Mouse (Mus musculus) granulocyte monocyte progenitor cell, adult 5-6 weeks (primary cell): ENCODE results near the gene Vmn1r29. TPM values are rescaled to one million over a fixed set of nuclear protein-coding genes. Genes with fewer than 3 reads are reported as not detected.
"Not testable (repeated sequence)": the region's sequence is repeated elsewhere in the genome, so short reads cannot be mapped to it uniquely, and the experiment has no call there.

Source experiments
- ATAC-seq: replicated peaks from 2 replicates; pipeline ENCODE4 v1.8.0; 2016; ENCODE audit warnings: mild to moderate bottlenecking, moderate TSS enrichment, inconsistent platforms; ENCODE audit not compliant: poor library complexity, severe bottlenecking
- total RNA-seq, 2 experiments: library from RNA; stranded (forward) in 1 of 2; stranded (reverse) in 1 of 2; fragments of 200-712, 200-1000 nt in 1 of 2; fragments of >200 nt in 1 of 2; fragmentation: Nextera tagmentation in 1 of 2; gene quantifications; 2 replicates each; pipeline ENCODE4 v1.2.3; 2014 to 2017

Gene Vmn1r29
- total RNA-seq (2014; fragmentation: Nextera tagmentation) (not detected in 2 replicates), total RNA-seq (2017) (not detected in 2 replicates)

DNA sequence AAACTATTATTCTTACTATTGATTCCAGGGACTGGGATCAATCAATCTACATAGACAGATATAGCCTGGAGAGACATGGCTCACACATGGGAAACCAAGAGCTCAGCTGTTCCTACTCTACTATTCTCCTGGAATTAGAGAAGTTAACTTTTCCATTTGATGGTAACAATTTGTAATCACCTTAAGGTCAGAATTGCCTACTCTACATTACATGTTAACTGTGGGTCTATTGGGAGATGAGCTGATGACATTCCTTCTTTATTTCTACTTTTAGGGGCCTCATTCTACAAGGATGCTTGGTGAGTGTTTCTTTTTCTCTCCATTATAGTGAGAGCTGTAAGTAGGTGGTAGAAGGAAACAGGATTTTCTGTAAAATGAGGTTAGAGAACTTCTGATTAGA, at the start of gene Vmn1r29:
TSS of gene Vmn1r29 (plus strand) at position 301 of the 400 bp plus-strand sequence.
- ATAC-seq, result no peak

GRCm38 (mm10) chr6:58261737-58262136, 39.6 kb upstream of the Vmn1r29 start, which contains the start of gene Vmn1r28:
TSS of gene Vmn1r28 (plus strand) at chr6:58262037.
- ATAC-seq, result no peak

DNA sequence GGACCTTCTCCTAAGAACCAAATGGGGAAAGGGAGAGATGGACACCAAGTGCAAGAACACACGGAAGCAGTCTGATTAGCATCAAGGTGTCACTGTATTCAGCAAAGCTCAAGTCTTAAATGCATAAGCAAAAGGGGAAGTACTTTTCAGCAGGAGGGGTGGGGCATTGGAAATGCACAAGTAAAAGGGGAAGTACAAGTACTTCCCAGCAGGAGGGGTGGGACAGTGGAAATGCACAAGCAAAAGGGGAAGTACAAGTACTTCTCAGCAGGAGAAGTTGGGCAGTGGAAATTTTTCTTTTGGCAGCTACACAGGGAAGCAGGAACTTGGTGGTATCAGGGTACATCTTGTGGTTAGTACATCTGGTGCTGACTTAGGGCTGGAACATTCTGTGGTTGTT, 21.7 kb upstream of the Vmn1r29 start:
- not testable (repeated sequence) for ATAC-seq

DNA sequence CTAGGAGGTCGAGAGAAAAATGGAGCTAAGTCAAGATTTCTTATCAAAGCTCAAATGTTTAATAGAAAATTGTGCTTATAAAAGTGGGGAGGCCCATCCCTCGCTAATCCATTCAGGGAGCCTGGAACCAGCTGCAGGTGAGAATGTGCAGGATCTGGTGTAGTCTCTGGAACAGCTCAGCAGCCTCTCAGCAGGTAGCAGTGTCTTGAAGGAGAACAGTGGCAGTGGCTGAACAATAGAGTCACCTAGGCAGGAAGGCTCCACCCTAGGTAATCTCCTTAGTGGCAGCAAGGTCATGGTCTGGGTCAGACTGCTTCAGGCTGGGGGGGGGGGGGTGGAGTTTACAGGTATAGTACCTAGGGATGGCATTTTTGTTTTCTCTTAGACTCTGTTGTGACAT, 9.1 kb upstream of the Vmn1r29 start:
- no peak for ATAC-seq

DNA sequence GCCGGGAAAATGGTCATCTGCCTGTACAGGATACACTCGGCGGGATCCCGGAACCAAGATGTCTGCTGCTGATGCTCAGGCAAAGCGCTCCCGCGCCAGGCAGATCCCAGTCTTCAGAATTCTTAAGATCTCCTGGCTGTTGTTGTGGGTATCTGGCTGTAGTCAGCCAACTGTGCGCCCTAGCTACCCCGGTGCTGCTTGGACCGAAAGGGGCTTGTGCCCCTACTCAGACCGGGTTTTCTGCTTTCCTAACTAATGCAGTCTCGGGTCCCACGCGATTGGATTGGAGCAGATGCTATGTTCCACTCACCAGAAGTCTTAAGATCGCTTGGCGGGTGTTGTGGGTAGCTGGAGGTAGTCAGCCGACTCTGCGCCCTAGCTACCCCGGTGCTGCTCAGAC, 2.8 kb upstream of the Vmn1r29 start:
- not testable (repeated sequence) for ATAC-seq

DNA sequence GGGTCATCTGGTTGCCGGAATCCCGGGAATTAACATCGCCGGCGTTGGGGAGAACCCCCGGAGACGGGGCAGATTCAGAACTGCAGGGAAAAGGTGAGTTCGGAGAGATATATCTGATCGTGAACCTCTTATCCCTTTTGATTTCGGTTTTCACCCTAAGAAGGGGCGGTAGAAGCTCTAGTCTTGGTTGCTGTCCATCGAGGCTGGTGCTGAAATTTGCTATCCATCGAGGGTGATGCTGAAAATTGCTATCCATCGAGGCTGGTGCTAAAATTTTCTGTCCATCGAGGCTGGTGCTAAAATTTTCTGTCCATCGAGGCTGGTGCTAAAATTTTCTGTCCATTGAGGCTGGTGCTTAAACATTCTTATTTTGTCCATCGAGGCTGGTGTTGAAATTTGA, 29.3 kb downstream of the Vmn1r29 start:
- not testable (repeated sequence) for ATAC-seq

Other genes with a start within 250 kb of the Vmn1r29 start
- not detected in 2 replicates for gene Vmn1r27, start 82.7 kb upstream of the Vmn1r29 start, total RNA-seq (2014; fragmentation: Nextera tagmentation)
- not detected in 2 replicates for gene Vmn1r27, start 82.7 kb upstream of the Vmn1r29 start, total RNA-seq (2017)
- not detected in 2 replicates for gene Vmn1r28, start 39.5 kb upstream of the Vmn1r29 start, total RNA-seq (2014; fragmentation: Nextera tagmentation)
- gene Vmn1r28, start 39.5 kb upstream of the Vmn1r29 start, total RNA-seq (2017), result not detected in 2 replicates
- not detected in 2 replicates for gene Vmn1r30, start 141.8 kb downstream of the Vmn1r29 start, total RNA-seq (2014; fragmentation: Nextera tagmentation)
- gene Vmn1r30, start 141.8 kb downstream of the Vmn1r29 start, total RNA-seq (2017), result not detected in 2 replicates
- gene Vmn1r31, start 173.8 kb downstream of the Vmn1r29 start, total RNA-seq (2014; fragmentation: Nextera tagmentation), result not detected in 2 replicates
- gene Vmn1r31, start 173.8 kb downstream of the Vmn1r29 start, total RNA-seq (2017), result not detected in 2 replicates